Mouse (Mus musculus) ES-E14 (cell line): ENCODE data around the gene Gm27021. TPM values are rescaled to one million over a fixed set of nuclear protein-coding genes. Genes with fewer than 3 reads are reported as not detected.

ENCODE experiments used
- DNase-seq: peaks from one replicate; pipeline ENCODE4 v3.0.0-alpha.2; 2013; ENCODE audit warnings: low read depth, low spot score
- H3K27ac ChIP-seq: 2 replicates; pipeline ENCODE4 v1.5.1; 2012; ENCODE audit warnings: low read depth, mild to moderate bottlenecking, low read length, moderate library complexity, mixed read lengths; ENCODE audit not compliant: poor library complexity, insufficient read depth, severe bottlenecking
- H3K36me3 ChIP-seq: 2 replicates; pipeline ENCODE4 v1.6.1; 2012; ENCODE audit warnings: mild to moderate bottlenecking, low read length, moderate library complexity, mixed read lengths; ENCODE audit not compliant: control insufficient read depth, poor library complexity, insufficient read depth, severe bottlenecking
- H3K4me1 ChIP-seq, 2 experiments: fragments of 150-350 bp in 1 of 2; sonication (generic) in 1 of 2; 2 replicates each; pipeline ENCODE4 v1.6.1; 2012; ENCODE audit warnings: low read length in 2 of 2, mild to moderate bottlenecking in 1 of 2, mixed read lengths in 1 of 2; ENCODE audit not compliant: control insufficient read depth in 2 of 2, insufficient read depth in 2 of 2, poor library complexity in 1 of 2
- H3K4me3 ChIP-seq, 2 experiments: fragments of 150-350 bp in 1 of 2; sonication (generic) in 1 of 2; 2 replicates each; pipeline ENCODE4 v1.5.1; 2012; ENCODE audit warnings: low read length in 2 of 2, low read depth in 1 of 2, mild to moderate bottlenecking in 1 of 2, mixed read lengths in 1 of 2; ENCODE audit not compliant: insufficient read depth in 1 of 2, poor library complexity in 1 of 2, severe bottlenecking in 1 of 2
- H3K9ac ChIP-seq: 2 replicates; pipeline ENCODE4 v1.6.1; 2012; ENCODE audit warnings: low read depth, mild to moderate bottlenecking, low read length, mixed read lengths; ENCODE audit not compliant: poor library complexity, insufficient read depth, severe bottlenecking
- H3K9me3 ChIP-seq: fragments of 150-350 bp; sonication (generic); 2 replicates; pipeline ENCODE4 v1.6.1; 2012; ENCODE audit warnings: low read depth, mild to moderate bottlenecking, low read length; ENCODE audit not compliant: control insufficient read depth, insufficient read depth
- CHD2 ChIP-seq: IDR thresholded peaks from 2 replicates; pipeline ENCODE4 v1.6.1; 2014; ENCODE audit warnings: mild to moderate bottlenecking, low read depth, low read length, inconsistent platforms
- HCFC1 ChIP-seq: IDR thresholded peaks from 2 replicates; pipeline ENCODE4 v1.6.1; 2012; ENCODE audit warnings: low read length, inconsistent platforms, borderline replicate concordance; ENCODE audit not compliant: insufficient read depth
- MAFK ChIP-seq: IDR thresholded peaks from 2 replicates; pipeline ENCODE4 v1.6.1; 2014; ENCODE audit warnings: mild to moderate bottlenecking, low read depth, low read length, inconsistent platforms; ENCODE audit not compliant: insufficient read depth
- ZC3H11A ChIP-seq: IDR thresholded peaks from 2 replicates; pipeline ENCODE4 v1.6.1; 2012; ENCODE audit warnings: low read depth, mild to moderate bottlenecking, inconsistent platforms, low read length, borderline replicate concordance
- ZNF384 ChIP-seq: IDR thresholded peaks from 2 replicates; pipeline ENCODE4 v1.6.1; 2012; ENCODE audit warnings: low read depth, low read length, inconsistent platforms
- in situ Hi-C, 2 experiments: fragments of 600-800 bp; cut with MboI; formaldehyde crosslinking; loops; one replicate each; pipeline ENCODE4 v1.15.1; 2025; ENCODE audit warnings: low sequenced_read_pairs in 2 of 2, inconsistent platforms in 1 of 2; ENCODE audit not compliant: unreplicated experiment in 2 of 2
- total RNA-seq: library from RNA; depleted of rRNA; stranded (reverse); fragments of 300-350 nt; gene quantifications from 2 replicates; pipeline ENCODE4 v1.2.3, GENCODE M21; 2012

Gm27021 gene
- total RNA-seq, 1 experiment = 0.49 TPM

- Histone ChIP-seq H3K27ac (no peak overlapping the region), H3K9ac (no peak overlapping the region), H3K4me3 (no peak overlapping the region), H3K4me1 (peaks cover 0 to 5% of the 10 kb centered on the region in 2 experiments; a peak in 2 of 4 replicates), H3K36me3 (no peaks in the 10 kb centered on the region), H3K9me3 (no peaks in the 10 kb centered on the region)
- in situ Hi-C loops = loop anchor here in 1 of 2 experiments (25.0 kb wide), 1 partner anchor 90 kb away; no protein-coding TSS in a partner anchor
- 0 out of 2 replicates have a peak, but pooled peaks have one; percentile 9 for TF ChIP-seq ZNF384
- TF ChIP-seq ZC3H11A = no peak
- DNase-seq = no peak
Observed at GRCm38 (mm10) chr8:120697154-120697978, 29.5 kb upstream of the Gm27021 start.

GRCm38 (mm10) chr8:120696401-120697153, 28.7 kb upstream of the Gm27021 start:
- DNase-seq = no peak
- Histone ChIP-seq H3K9me3 (no peaks in the 10 kb centered on the region), H3K36me3 (no peaks in the 10 kb centered on the region), H3K27ac (no peak overlapping the region), H3K4me3 (no peak overlapping the region), H3K9ac (no peak overlapping the region), H3K4me1 (peaks cover 0 to 5% of the 10 kb centered on the region in 2 experiments; a peak in 2 of 4 replicates)
- no peak for TF ChIP-seq MAFK
- no peak for TF ChIP-seq ZNF384
- no peak for TF ChIP-seq HCFC1
- no peak for TF ChIP-seq ZC3H11A
- TF ChIP-seq CHD2 = no peak
- in situ Hi-C loops = loop anchor here in 1 of 2 experiments (25.0 kb wide), 1 partner anchor 91 kb away; no protein-coding TSS in a partner anchor

GRCm38 (mm10) chr8:120693861-120694493, 26.1 kb upstream of the Gm27021 start:
- H3K9me3 ChIP-seq = no peaks in the 10 kb centered on the region
- peak overlapping the region in 1 of 2 experiments; percentile 20; a peak in 1 of 4 replicates for H3K4me3 ChIP-seq
- H3K4me1 ChIP-seq = peaks cover 0 to 5% of the 10 kb centered on the region in 2 experiments; a peak in 2 of 4 replicates
- peak; percentile 70 for DNase-seq
- TF ChIP-seq HCFC1 (no peak), CHD2 (no peak), ZNF384 (no peak), ZC3H11A (no peak), MAFK (no peak)
- H3K27ac ChIP-seq = no peak overlapping the region
- H3K9ac ChIP-seq = no peak overlapping the region
- in situ Hi-C loops = loop anchor here in 1 of 2 experiments (25.0 kb wide), 1 partner anchor 93 kb away; no protein-coding TSS in a partner anchor
- no peaks in the 10 kb centered on the region for H3K36me3 ChIP-seq

- Histone ChIP-seq H3K4me1 (peaks cover 0 to 5% of the 10 kb centered on the region in 2 experiments; a peak in 2 of 4 replicates), H3K9me3 (no peaks in the 10 kb centered on the region), H3K9ac (no peak overlapping the region), H3K27ac (no peak overlapping the region), H3K4me3 (no peak overlapping the region), H3K36me3 (no peaks in the 10 kb centered on the region)
- TF ChIP-seq MAFK (no peak), CHD2 (no peak), ZC3H11A (no peak), HCFC1 (no peak), ZNF384 (no peak)
- DNase-seq = no peak
- in situ Hi-C loops = loop anchor here in 1 of 2 experiments (25.0 kb wide), 1 partner anchor 94 kb away; no protein-coding TSS in a partner anchor
Observed at GRCm38 (mm10) chr8:120692934-120693333, 25.1 kb upstream of the Gm27021 start.
